Mouse (Mus musculus) kidney, adult 2 months (tissue): ENCODE measurements around the gene Glis3.

ENCODE experiments used
- CTCF ChIP-seq: fragments of 200-500 bp; conservative IDR thresholded peaks from 2 replicates; pipeline ENCODE4 v1.5.1; 2011; ENCODE audit warnings: low read depth, mild to moderate bottlenecking, control low read depth, low read length, moderate library complexity, mixed read lengths; ENCODE audit not compliant: insufficient read depth, insufficient read length
- POLR2A ChIP-seq: fragments of 200-500 bp; IDR thresholded peaks from one replicate; pipeline ENCODE4 v1.6.1; 2011; ENCODE audit warnings: low read depth, low read length, control low read depth

DNA sequence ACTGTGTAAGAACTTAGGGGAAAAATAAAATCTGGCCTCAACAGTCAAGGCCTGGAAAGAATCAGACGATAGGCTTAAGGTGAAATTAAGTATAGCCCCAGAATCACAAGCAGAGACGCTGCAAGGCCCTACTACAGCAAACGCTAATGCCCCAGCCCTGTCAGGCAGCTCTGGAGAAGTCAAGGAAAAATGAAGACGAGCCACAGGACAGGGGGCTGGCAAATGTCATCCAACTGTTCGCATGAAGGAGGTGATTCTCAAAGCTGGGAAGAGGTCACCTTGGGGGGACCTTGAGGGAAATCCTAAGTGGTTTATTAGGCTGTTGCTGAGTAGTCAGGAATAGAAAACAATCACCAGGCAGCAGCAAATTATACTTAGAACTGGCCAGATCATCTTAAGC lies 214.1 kb downstream of the Glis3 start:
- TF ChIP-seq CTCF (no peak), POLR2A (no peak)
